Mouse (Mus musculus) R1 (cell line): Measurements from ENCODE around the gene Bean1.

Source experiments
- DNase-seq: peaks from one replicate; pipeline ENCODE4 v3.0.0-alpha.2; 2018; ENCODE audit warnings: low read depth, low spot score

Gene Bean1

GRCm38 (mm10) chr8:104170118-104171049, at the start of gene Bean1:
Gene Bean1 (plus strand): TSS chr8:104170442.
- peak; percentile 29 for DNase-seq

- no peak for DNase-seq
Observed at GRCm38 (mm10) chr8:104121640-104122416, 48.4 kb upstream of the Bean1 start.

- DNase-seq = no peak
Observed at GRCm38 (mm10) chr8:104123080-104123657, 47.1 kb upstream of the Bean1 start.

- no peak for DNase-seq
Observed at GRCm38 (mm10) chr8:104124534-104124933, 45.7 kb upstream of the Bean1 start.

- no peak for DNase-seq
Observed at GRCm38 (mm10) chr8:104127160-104127883, 42.9 kb upstream of the Bean1 start.

- DNase-seq = no peak
Observed at GRCm38 (mm10) chr8:104130916-104131315, 39.3 kb upstream of the Bean1 start.

- no peak for DNase-seq
Observed at GRCm38 (mm10) chr8:104131414-104131975, 38.7 kb upstream of the Bean1 start.

GRCm38 (mm10) chr8:104134521-104134920, 35.7 kb upstream of the Bean1 start:
- DNase-seq = no peak

GRCm38 (mm10) chr8:104136277-104136676, 34.0 kb upstream of the Bean1 start:
- no peak for DNase-seq

GRCm38 (mm10) chr8:104137636-104138035, 32.6 kb upstream of the Bean1 start:
- no peak for DNase-seq

GRCm38 (mm10) chr8:104140611-104141010, 29.6 kb upstream of the Bean1 start:
- no peak for DNase-seq

GRCm38 (mm10) chr8:104142415-104142814, 27.8 kb upstream of the Bean1 start:
- DNase-seq = no peak

GRCm38 (mm10) chr8:104143379-104143778, 26.9 kb upstream of the Bean1 start:
- no peak for DNase-seq

- no peak for DNase-seq
Observed at GRCm38 (mm10) chr8:104144434-104145216, 25.6 kb upstream of the Bean1 start.

GRCm38 (mm10) chr8:104145981-104146689, 24.1 kb upstream of the Bean1 start:
- DNase-seq = peak; percentile 79

GRCm38 (mm10) chr8:104146717-104147494, 23.3 kb upstream of the Bean1 start:
- no peak for DNase-seq

GRCm38 (mm10) chr8:104147947-104148346, 22.3 kb upstream of the Bean1 start:
- no peak for DNase-seq

- DNase-seq = no peak
Observed at GRCm38 (mm10) chr8:104160731-104161130, 9.5 kb upstream of the Bean1 start.

- no peak for DNase-seq
Observed at GRCm38 (mm10) chr8:104169461-104169860, 781 bp upstream of the Bean1 start.
